Mouse (Mus musculus): ENCODE data around the gene Dctd.

- TF ChIP-seq POLR2A (IDR thresholded peaks at IDR 0.05; ENCODE audit: insufficient read depth, low read length) (no peak), CTCF (IDR thresholded peaks at IDR 0.05; ENCODE audit: low read depth, low read length) (no peak)
These were observed 38.7 kb downstream of the Dctd start for GRCm38 (mm10) chr8:48137651-48137937.

Measured in ES-Bruce4 (cell line).